Mouse (Mus musculus): ENCODE results near the gene Kcnk4.

The Kcnk4 gene

DNA sequence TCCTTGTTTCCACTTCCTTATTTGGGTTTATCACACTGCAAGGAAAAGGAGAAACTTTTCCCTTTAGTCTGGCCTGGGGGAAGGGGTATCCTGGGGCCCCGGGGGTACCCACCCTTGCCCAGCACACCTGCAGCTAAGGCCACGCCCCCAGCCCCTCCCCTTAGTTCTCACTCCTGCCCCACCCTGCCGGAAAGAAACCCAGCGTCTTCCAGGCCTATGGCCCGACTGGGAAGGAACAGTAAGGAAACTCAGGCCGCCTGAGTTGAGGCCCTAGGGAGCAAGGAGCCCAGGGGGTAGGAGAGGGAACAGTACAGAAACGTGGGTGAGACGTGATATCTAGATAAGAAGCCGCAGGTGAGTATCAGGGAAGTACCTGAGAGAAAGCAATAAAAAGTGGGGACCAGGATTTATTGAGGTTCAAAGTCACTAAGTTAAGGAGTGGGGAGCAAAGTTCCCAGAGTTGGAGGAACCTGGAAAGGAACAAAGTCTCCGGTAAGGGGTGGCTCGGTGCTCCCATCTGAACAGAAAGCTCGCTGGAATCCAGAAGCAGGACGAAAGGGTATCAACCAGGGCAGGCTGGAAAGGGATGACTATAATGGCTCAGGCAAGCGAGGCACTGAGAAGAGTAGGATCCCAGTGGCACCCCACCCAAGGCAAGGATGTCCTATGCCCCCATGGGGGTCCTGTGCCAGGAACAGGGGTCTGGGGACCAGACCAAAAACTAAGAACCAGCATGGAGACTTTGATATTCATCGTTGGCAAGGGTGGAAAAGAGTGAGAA lies 34.4 kb upstream of the Kcnk4 start:
- DNase-seq (ENCODE audit: low spot score in 2 of 2): no peak

GRCm38 (mm10) chr19:6956461-6956860 lies 22.1 kb upstream of the Kcnk4 start:
- DNase-seq (ENCODE audit: low spot score in 2 of 2): no peak

- DNase-seq (ENCODE audit: low spot score in 2 of 2): no peak
These were observed 21.1 kb upstream of the Kcnk4 start for GRCm38 (mm10) chr19:6955424-6955823.

DNA sequence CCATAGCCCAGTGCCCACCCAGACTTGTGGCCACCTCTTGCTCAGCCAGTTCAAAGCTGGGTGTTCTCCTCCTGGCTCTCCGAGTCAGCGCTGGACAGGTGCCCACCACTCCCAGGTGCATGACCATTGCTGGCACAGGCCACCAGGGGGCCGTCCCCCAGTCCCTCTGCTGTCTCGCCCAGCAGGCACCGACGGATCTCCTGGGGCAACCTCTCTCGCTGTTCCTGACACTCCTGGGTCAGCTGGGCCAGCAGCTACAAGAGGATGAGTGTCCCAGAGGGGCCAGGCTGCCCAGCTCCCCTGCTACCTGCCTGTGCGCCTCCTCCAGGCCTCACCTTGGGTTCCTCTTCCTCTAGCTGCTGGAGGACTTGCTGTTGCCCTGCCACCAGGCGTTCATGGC lies 19.7 kb upstream of the Kcnk4 start:
- DNase-seq (ENCODE audit: low spot score in 2 of 2): no peak

- no peak for DNase-seq (ENCODE audit: low spot score in 2 of 2)
These were observed 18.4 kb upstream of the Kcnk4 start for GRCm38 (mm10) chr19:6952712-6953037.

DNA sequence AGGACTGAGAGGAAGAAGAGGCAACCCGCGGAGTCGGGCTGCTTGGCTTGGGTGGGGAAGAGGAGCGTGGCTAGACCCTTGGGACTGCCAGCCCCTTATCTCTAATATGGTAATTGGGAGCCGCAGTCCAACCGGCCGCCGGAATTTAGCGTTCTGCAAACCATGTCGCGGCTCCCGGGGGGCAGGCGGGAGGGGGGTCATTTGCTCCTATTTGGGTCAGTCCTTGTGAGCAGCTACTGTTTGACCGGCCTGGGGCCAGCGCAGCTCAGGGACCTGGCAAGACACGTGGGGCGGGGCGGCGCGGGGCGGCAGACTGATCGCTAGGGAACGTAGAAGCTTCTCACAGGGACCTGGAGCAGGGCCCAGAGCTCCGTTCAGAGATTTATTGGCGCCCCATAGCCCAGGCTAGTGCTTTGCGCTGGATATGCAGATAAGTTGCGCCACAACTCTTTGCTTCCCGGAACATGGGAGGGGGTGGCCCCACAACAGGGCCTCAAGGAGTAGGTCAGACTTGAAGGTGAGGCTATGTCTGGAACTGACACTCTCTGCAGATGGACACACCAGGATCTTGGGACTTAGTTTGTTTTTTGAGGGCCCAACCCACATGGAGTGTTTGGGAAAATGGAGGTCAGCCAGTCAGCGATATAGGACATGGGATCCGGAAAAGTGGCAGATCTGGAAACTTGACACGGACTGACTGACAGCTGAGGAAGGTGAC lies 17.8 kb upstream of the Kcnk4 start:
- peak in 1 of 2 experiments; percentile 75 for DNase-seq (ENCODE audit: low spot score in 2 of 2)

DNA sequence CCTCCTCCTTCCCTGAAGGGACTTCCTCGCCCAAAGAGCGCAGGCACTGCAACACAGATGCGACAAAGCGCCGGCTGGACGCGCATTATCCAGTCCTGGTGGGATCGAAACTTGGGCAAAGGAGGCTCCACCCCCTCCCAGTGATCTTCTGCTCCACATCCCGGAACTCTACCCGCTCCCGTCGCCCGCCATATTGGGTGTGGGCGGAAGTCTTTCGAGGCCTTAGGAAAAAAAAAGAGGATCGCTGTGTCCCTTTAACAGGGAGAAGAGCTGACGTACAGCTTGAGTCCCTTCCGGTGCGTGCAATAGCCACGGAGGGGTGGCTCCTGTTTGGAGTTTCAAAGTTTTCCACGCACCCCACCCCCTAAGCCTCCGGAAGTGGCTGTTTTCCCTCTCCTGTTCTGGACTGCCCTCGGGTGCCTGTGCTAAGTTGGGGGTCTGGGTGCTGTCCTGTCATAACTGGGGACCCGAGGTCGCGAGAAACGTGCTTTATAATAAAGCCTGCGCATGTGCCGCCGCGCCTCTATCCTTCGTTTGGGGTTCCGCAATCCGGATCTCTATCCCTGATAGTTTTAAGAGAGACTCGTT lies 17.2 kb upstream of the Kcnk4 start:
- DNase-seq (ENCODE audit: low spot score in 2 of 2): peak; percentile 94 to 96

GRCm38 (mm10) chr19:6950613-6951153 lies 16.4 kb upstream of the Kcnk4 start:
- peak; percentile 70 to 78 for DNase-seq (ENCODE audit: low spot score in 2 of 2)

DNA sequence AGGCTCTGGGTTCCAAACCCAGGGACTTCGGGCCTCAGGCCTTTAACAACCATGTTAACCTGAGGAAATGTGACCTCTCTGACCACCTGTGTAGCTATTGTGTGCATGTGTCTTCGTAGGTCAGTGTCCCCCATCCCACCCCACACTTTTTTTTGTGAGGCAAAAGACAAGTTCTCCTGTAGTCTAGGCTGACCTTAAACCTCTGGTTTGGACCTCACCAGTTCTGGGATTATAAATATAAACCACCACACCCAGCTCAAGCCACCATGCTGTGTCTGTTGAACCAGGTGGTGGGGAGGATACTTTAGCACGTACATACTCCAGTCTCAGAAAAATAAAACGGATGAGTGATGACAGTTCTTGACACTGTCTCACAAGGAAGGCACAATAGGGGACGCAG lies 15.6 kb upstream of the Kcnk4 start:
- DNase-seq (ENCODE audit: low spot score in 2 of 2): no peak

DNA sequence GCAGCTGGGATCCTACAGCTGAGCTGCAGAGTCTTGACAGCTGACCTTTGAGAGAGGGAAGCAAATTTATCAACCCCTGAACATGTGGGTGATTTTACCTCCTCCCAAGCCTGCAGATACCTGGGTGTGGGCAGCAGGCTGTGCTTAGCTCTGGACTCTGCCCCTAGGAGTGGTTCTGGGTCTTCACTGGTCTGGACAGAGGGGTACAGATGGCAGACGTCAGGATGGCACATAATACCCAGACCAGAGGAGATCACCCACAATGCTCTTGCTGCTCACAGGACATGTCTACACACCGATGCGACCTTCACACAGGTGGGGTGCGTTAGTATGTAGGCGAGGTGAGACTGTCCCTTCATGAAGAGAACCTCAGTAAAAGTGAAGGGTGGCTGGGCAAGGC lies 15.2 kb upstream of the Kcnk4 start:
- DNase-seq (ENCODE audit: low spot score in 2 of 2): no peak

DNA sequence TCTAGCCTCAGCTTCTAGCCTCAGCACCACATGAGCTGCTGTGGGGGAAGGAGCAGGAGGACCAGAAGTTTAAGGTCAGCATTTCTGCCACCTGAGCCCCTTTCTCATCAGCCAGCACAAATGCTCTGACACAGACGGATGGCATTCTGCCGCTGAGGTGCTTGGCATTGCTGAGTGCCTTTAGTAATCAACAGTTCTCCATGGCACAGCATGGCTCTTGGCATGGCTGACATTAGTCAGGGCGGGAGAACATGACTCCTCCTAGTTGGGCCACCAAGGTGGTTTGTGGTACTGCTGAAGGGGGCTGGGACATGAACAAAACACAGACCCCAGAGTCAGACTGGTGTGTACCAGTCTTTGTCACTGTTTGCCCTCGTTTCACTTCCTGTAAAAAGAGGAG lies 13.9 kb upstream of the Kcnk4 start:
- no peak for DNase-seq (ENCODE audit: low spot score in 2 of 2)

DNA sequence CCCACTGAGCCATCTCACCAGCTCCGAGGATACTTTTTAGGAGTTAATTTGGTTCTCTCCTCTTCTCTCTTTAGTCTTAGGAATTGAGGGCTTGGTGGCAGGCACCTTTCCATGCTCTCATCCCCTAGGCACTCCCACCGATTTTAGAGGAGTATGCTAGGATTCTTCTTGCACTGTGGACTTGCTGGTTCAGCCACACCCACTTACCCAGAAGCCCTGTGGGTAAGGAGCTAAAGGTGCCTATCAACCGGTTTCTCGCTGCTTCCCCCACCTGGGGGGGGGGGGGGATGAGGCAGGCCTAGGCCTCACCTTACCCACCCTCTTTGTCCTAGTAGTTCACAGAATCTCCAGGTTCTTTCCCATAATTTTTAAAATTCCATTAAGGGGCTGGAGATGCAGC lies 13.4 kb upstream of the Kcnk4 start:
- no peak for DNase-seq (ENCODE audit: low spot score in 2 of 2)

DNA sequence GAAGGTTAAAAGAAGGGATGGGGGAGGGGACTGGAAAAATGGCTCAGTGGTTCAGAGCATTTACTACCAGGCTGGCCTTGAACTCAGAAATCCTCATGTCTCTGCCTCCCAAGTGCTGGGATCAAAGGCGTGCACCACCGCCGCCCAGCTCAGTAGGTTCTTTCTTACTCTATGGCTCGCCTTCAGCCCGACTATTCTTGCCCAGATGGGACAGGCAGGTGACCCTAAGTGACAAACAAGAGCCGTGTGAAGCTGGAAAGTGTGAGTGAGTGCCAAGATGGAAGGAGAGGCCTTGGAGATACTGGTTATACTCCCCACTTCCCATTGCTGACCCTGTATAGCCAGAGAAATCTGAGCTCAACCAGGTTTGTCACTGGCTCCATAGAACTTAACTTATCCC lies 9.4 kb upstream of the Kcnk4 start:
- DNase-seq (ENCODE audit: low spot score in 2 of 2): no peak

GRCm38 (mm10) chr19:6942764-6943163 lies 8.4 kb upstream of the Kcnk4 start:
- DNase-seq (ENCODE audit: low spot score in 2 of 2): no peak

GRCm38 (mm10) chr19:6942249-6942691 lies 8.0 kb upstream of the Kcnk4 start, which contains the start of gene Gpr137:
Gene Gpr137 (minus strand): TSS chr19:6942480.
- DNase-seq (ENCODE audit: low spot score in 2 of 2): peak; percentile 90 to 95

- DNase-seq (ENCODE audit: low spot score in 2 of 2): peak; percentile 94
These were observed 7.3 kb upstream of the Kcnk4 start, which contains the start of gene Bad for GRCm38 (mm10) chr19:6941372-6942248. Gene Bad (plus strand): TSS chr19:6941861.

DNA sequence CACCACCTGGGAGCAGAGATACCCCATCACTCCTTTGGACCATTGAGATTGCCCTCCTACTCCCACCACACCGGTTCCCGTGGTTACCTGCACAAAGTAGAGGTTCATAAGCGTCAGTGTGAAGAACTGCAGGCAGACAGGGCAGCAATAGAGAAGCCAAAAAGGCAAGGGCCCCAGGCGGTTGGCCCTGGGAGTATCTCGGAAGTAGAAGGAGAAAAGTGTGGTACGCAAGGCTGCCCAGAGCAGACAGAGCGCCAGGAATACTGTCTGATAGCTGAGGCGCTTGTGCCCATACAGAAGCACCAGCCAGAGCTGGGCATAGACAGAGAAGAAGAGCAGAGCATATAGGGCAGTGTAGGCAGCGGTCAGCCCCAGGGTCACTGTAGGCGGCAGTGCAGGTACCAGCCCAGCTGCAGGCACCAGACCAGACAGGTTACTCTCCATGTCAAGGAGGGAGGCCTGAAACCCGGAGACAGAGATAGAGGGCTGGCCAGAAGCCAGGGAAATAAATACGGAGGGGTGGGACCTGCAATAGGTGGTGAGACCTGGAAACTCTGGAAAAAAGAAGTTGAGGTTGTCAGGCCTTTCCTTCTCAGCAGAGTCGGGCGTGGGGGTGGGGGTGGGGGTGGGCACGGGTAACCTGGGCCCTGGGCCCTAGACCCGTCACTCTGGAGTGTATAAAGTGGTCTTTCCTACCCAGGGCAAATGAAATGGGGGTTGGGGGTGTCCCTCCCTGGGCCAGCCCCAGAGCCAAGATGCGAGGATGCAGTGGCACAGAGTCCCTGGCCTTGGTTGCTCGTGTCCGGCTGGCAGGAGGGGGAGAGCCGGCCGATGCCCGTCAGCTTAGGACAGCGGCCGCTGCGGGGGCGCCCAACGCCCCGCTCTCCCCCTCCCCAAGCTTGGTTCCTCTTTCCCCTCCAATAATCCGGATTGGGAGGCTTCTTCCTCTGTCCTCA lies 6.4 kb upstream of the Kcnk4 start:
- no peak for DNase-seq (ENCODE audit: low spot score in 2 of 2)

- DNase-seq (ENCODE audit: low spot score in 2 of 2): no peak
These were observed 5.0 kb upstream of the Kcnk4 start for GRCm38 (mm10) chr19:6939106-6940002.

Data from frontal cortex, postnatal 36 days (tissue).